Comparison of ENCODE assay signal across 22 mouse cellular contexts in the genomic region with DNA sequence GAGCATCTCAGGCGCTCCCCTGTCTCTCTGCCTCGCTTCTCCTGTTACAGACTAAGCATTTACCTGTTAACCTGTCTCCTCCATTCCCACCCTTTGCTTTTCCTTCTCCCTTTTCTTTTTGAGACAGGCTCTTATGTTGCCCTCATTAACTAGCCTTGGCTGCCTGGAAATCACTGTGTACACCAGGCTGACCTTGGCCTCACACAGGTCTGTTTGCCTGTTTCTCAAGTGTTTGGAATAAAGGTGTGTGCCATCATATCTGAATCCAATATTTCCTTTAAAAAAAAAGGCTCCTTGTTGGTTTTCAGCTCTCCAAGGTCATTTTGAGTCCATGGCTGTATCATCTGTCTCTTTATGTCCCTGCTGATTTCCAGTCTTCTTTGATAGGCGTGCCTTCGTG.
"Had no signal": no experiment of that assay in that cellular context is flagged by ENCODE, and none has a peak within 500 bp of the region (broad histone marks: within the 10 kb centered on the region; RNA-seq: fewer than 3 reads in every experiment).

No protein-coding gene starts in this region.

- H3K27me3 ChIP-seq: midbrain, embryonic 12.5 days; neural tube, embryonic 13.5 days; neural tube, embryonic 15.5 days had no signal

- ATAC-seq: lung, postnatal 0 days; midbrain, embryonic 16.5 days had no signal

- H3K4me1 ChIP-seq: lung, embryonic 15.5 days had no signal

- DNase-seq: lung, adult 2 months; lung, postnatal 14 days; lung, postnatal 36 days; midbrain, embryonic 14.5 days; retina, postnatal 1 day; right cerebral cortex, adult 18-20 months; right cerebral cortex, postnatal 25 days; right cerebral cortex, postnatal 4 days; spleen, adult 18-20 months; thymus, adult 18-20 months; thymus, postnatal 25 days; thymus, postnatal 4 days had no signal

- H3K4me3 ChIP-seq: lung, embryonic 15.5 days; midbrain, embryonic 10.5 days; midbrain, embryonic 12.5 days; myocyte; neural tube, embryonic 13.5 days; neural tube, embryonic 15.5 days had no signal

- H3K36me3 ChIP-seq: lung, embryonic 15.5 days; neural tube, embryonic 13.5 days; neural tube, embryonic 15.5 days had no signal

- H3K4me2 ChIP-seq: lung, embryonic 15.5 days; midbrain, embryonic 12.5 days; neural tube, embryonic 13.5 days; neural tube, embryonic 15.5 days had no signal

- H3K9me3 ChIP-seq: lung, embryonic 15.5 days; midbrain, embryonic 10.5 days; midbrain, embryonic 12.5 days; neural tube, embryonic 13.5 days; neural tube, embryonic 15.5 days had no signal

- H3K9ac ChIP-seq: liver, embryonic 14.5 days; lung, embryonic 15.5 days; midbrain, embryonic 12.5 days; neural tube, embryonic 13.5 days; neural tube, embryonic 15.5 days had no signal

- H3K27ac ChIP-seq: liver, embryonic 14.5 days; lung, embryonic 15.5 days; macrophage; midbrain, embryonic 10.5 days; midbrain, embryonic 12.5 days; neural tube, embryonic 13.5 days; neural tube, embryonic 15.5 days had no signal
